Mouse (Mus musculus) limb, embryonic 14.5 days (tissue): ENCODE results near the gene Tmem39b. TPM values are rescaled to one million over a fixed set of nuclear protein-coding genes. Genes with fewer than 3 reads are reported as not detected.

Experiments
- ATAC-seq: fragments of 200-750 bp; cut with Nextera tagmentation; 2 replicates; pipeline ENCODE4 v1.8.0; 2017; ENCODE audit warnings: low read depth, moderate number of reproducible peaks, moderate TSS enrichment; ENCODE audit not compliant: low FRiP score
- DNase-seq: peaks from one replicate; pipeline ENCODE4 v3.0.0-alpha.2; 2015; ENCODE audit warnings: low spot score
- H3K27ac ChIP-seq: fragments of 300-500 bp; sonication (generic); replicated peaks from 2 replicates; pipeline ENCODE4 v1.5.1; 2014; ENCODE audit warnings: low read depth, mild to moderate bottlenecking, low read length, moderate library complexity, mixed read lengths
- H3K27me3 ChIP-seq: fragments of 300-500 bp; sonication (generic); 2 replicates; pipeline ENCODE4 v1.6.1; 2014; ENCODE audit warnings: low read length, mixed read lengths; ENCODE audit not compliant: control insufficient read depth, insufficient read depth
- H3K36me3 ChIP-seq: fragments of 300-500 bp; sonication (generic); 2 replicates; pipeline ENCODE4 v1.6.1; 2014; ENCODE audit warnings: mild to moderate bottlenecking, low read length, moderate library complexity, mixed read lengths; ENCODE audit not compliant: control insufficient read depth, insufficient read depth
- H3K4me1 ChIP-seq: fragments of 300-500 bp; sonication (generic); 2 replicates; pipeline ENCODE4 v1.6.1; 2014; ENCODE audit warnings: antibody characterized with exemption, low read length, mixed read lengths; ENCODE audit not compliant: control insufficient read depth, insufficient read depth
- H3K4me2 ChIP-seq: fragments of 300-500 bp; sonication (generic); replicated peaks from 2 replicates; pipeline ENCODE4 v1.6.1; 2014; ENCODE audit warnings: low read depth, mild to moderate bottlenecking, low read length, moderate library complexity; ENCODE audit not compliant: severe bottlenecking
- H3K4me3 ChIP-seq: fragments of 300-500 bp; sonication (generic); replicated peaks from 2 replicates; pipeline ENCODE4 v1.5.1; 2014; ENCODE audit warnings: low read length
- H3K9ac ChIP-seq: fragments of 300-500 bp; sonication (generic); 2 replicates; pipeline ENCODE4 v1.6.1; 2014; ENCODE audit warnings: mild to moderate bottlenecking, low read depth, low read length, moderate library complexity; ENCODE audit not compliant: severe bottlenecking
- H3K9me3 ChIP-seq: fragments of 300-500 bp; sonication (generic); 2 replicates; pipeline ENCODE4 v1.6.1; 2016; ENCODE audit warnings: low read length; ENCODE audit not compliant: control insufficient read depth
- POLR2A ChIP-seq: fragments of 200-500 bp; IDR thresholded peaks from 2 replicates; pipeline ENCODE4 v1.8.0; 2012; ENCODE audit warnings: inconsistent platforms, mild to moderate bottlenecking, moderate library complexity, borderline replicate concordance; ENCODE audit not compliant: insufficient read depth, insufficient read length; ENCODE audit errors: extremely low read depth
- WGBS: fragments of 180-500 bp; shearing (Covaris S2); extraction: QIAGEN DNeasy Blood & Tissue Kit; methylation state at CpG from one replicate; pipeline ENCODE4 v1.1.7; 2014; 5-methylcytosine and 5-hydroxymethylcytosine counted together
- polyA plus RNA-seq, 2 experiments: library from polyadenylated mRNA; depleted of rRNA in 1 of 2; stranded (reverse) in 1 of 2; unstranded in 1 of 2; fragments of >200 nt; fragmentation: Nextera tagmentation in 1 of 2; extraction: Ambion mirVana in 1 of 2; gene quantifications; 2 replicates each; pipeline versions ENCODE4 v1.2.1 to v1.2.3; 2012 to 2014

The Tmem39b gene
- polyA plus RNA-seq, 2 experiments, result 24.1 to 49.1 TPM

DNA sequence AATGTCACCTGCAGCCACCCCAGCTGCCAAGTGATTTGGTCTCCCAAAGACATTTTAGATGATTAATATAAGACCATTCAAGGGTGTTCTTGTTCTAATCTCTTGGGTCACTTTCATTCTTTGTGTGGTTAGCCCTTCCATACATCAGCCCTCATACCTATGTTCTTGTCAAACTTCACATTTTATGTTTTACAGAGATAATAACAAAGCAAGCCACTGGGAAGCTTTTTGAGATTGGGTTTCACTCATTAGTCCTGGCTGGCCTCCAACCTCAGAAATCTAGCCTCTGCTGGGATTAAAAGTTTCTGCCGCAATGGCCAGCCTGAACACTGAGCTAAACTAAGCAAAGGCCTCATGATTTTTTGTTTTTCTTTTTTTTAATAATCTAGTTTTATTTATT is 3.6 kb upstream of the Tmem39b start:
- peaks cover 27% of the 10 kb centered on the region for H3K36me3 ChIP-seq
- no peak overlapping the region for H3K4me2 ChIP-seq
- H3K27me3 ChIP-seq, result no peaks in the 10 kb centered on the region
- no peaks in the 10 kb centered on the region for H3K9me3 ChIP-seq
- no peak overlapping the region for H3K4me3 ChIP-seq
- TF ChIP-seq POLR2A, result no peak
- 59% methylated on average over 1 of the region's 1 CpGs for WGBS
- no peak overlapping the region for H3K9ac ChIP-seq
- no peak for ATAC-seq
- H3K4me1 ChIP-seq, result peaks cover 36% of the 10 kb centered on the region
- no peak overlapping the region for H3K27ac ChIP-seq
- DNase-seq, result peak; percentile 40

DNA sequence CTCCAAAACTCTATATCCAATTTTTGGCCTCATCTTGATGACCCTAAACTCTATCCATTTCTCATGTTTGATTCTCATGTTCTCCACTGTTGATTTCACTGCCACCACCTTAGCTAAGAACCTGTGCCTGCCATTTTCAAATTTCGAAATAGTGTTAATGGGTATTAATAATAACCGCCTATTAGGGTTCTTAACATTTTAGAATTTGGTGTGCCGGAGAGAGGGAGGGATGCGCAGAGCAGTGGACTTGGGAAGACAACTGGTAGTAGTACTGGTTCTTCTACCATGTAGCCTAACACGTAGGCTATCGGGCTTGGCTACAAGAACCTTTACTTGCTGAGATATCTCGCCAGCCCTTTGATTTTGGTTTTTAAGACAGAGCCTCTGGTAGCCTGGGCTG is 553 bp upstream of the Tmem39b start:
- ATAC-seq (no peak), DNase-seq (no peak)
- H3K4me3 ChIP-seq, result peak overlapping the region; percentile 59
- no peak for TF ChIP-seq POLR2A
- H3K27ac ChIP-seq, result peak overlapping the region; percentile 94
- H3K27me3 ChIP-seq, result no peaks in the 10 kb centered on the region
- H3K9me3 ChIP-seq, result no peaks in the 10 kb centered on the region
- peak overlapping the region; percentile 81 for H3K9ac ChIP-seq
- H3K4me1 ChIP-seq, result peaks cover 23% of the 10 kb centered on the region
- H3K36me3 ChIP-seq, result peaks cover 21% of the 10 kb centered on the region
- peak overlapping the region; percentile 71 for H3K4me2 ChIP-seq
- whole genome bisulfite sequencing, result 84% methylated on average over 7 of the region's 7 CpGs

DNA sequence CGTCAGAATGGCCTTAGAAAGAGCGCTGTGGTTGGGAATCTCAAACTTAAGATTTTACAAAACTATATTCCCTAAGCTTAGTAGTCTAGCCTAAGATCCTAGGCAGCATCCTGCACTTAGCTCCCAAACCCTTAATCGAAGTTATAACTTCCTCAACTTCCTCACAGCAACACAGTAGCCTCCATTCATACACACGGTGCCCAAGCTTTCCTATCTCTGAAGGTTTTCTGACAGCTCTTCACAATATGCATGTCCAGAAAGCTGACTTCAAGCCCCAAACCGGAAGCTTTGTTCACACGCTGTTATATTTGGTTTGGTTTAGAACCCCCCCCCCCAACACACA is 852 bp downstream of the Tmem39b start:
- Histone ChIP-seq H3K4me2 (peak overlapping the region; percentile 71), H3K4me1 (peaks cover 13% of the 10 kb centered on the region), H3K27ac (peak overlapping the region; percentile 94), H3K36me3 (peaks cover 28% of the 10 kb centered on the region), H3K4me3 (peak overlapping the region; percentile 59), H3K9ac (peak overlapping the region; percentile 81), H3K27me3 (no peaks in the 10 kb centered on the region), H3K9me3 (no peaks in the 10 kb centered on the region)
- DNase-seq (no peak), ATAC-seq (no peak)
- no peak for TF ChIP-seq POLR2A
- 27% methylated on average over 6 of the region's 6 CpGs for WGBS

DNA sequence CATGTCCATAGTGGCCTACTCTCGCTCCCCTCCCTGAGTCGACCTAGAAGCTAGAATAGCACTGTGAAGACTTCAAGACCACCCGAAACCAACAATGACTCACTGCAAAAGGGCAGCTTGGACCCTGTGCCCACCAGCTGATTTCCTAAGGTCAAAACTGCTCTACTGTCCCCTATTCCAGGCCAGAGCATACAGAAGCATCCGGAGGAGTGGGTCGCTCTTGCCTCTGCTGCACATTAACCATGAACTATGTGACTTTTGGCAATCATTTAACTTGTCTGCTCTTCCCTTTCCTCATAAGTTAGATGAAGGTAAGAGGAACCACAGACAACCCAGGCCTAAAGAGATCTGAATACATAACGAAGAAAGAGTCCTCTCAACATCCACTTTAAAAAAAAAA is 12.1 kb downstream of the Tmem39b start:
- no peak for TF ChIP-seq POLR2A
- H3K27me3 ChIP-seq, result no peaks in the 10 kb centered on the region
- WGBS, result 92% methylated on average over 6 of the region's 6 CpGs
- no peaks in the 10 kb centered on the region for H3K9me3 ChIP-seq
- no peak overlapping the region for H3K9ac ChIP-seq
- no peak overlapping the region for H3K4me3 ChIP-seq
- no peaks in the 10 kb centered on the region for H3K4me1 ChIP-seq
- peaks cover 84% of the 10 kb centered on the region for H3K36me3 ChIP-seq
- H3K27ac ChIP-seq, result no peak overlapping the region
- ATAC-seq, result no peak
- no peak overlapping the region for H3K4me2 ChIP-seq
- no peak for DNase-seq

DNA sequence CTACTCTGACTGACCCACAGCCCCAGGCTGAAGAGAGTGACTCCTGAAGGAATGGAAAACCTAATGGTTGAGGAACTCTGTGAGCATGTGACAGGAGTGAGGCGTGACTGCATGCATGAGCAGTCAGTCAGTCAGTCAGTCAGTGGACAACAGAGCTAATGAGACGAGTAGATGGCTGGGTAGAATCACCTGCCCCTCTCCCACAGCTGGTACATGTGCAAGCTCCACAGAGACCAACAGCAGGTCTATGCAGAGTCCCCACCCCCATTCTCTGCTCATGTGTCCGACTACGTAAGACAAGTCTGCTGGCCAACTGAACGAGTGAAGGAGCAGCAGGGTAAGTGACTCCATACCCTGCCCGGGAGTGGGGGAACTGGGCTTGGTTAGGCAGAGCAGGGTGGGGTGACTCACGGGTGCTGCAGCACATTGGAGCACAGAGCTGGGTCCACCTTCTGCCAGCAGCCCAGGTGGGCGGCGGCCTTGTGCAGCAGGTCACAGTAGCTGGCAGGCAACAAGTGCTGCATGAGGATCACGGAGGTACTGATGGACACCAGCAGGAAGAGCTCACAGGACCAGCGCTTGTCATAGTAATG is 12.6 kb downstream of the Tmem39b start:
- H3K27me3 ChIP-seq, result no peaks in the 10 kb centered on the region
- WGBS, result 89% methylated on average over 11 of the region's 11 CpGs
- no peak for DNase-seq
- H3K4me3 ChIP-seq, result no peak overlapping the region
- no peaks in the 10 kb centered on the region for H3K9me3 ChIP-seq
- no peak for ATAC-seq
- TF ChIP-seq POLR2A, result no peak
- no peak overlapping the region for H3K27ac ChIP-seq
- H3K36me3 ChIP-seq, result peaks cover 84% of the 10 kb centered on the region
- H3K4me1 ChIP-seq, result no peaks in the 10 kb centered on the region
- no peak overlapping the region for H3K9ac ChIP-seq
- H3K4me2 ChIP-seq, result no peak overlapping the region

DNA sequence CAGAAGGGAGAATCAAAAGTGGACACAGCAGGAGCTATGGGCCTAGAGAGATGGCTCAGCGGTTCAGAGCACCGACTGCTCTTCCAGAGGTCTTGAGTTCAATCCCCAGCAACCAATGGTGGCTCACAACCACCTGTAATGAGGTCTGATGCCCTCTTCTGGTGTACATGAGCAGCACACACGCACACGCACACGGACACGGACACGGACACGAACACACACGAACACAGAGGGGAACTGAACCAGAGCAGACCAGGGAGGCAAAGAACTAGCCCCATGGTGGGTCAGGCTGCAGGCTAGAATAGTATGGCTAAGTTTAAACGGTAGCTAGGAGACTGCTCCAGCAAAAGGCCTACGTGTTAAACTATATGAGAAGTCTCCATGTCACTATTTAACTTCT is 14.8 kb downstream of the Tmem39b start:
- no peaks in the 10 kb centered on the region for H3K9me3 ChIP-seq

More for the DNA sequence above, 14.8 kb downstream of the Tmem39b start:
- Histone ChIP-seq H3K4me2 (no peak overlapping the region), H3K4me1 (no peaks in the 10 kb centered on the region), H3K4me3 (no peak overlapping the region), H3K36me3 (peaks cover 86% of the 10 kb centered on the region), H3K27me3 (no peaks in the 10 kb centered on the region), H3K9ac (no peak overlapping the region), H3K27ac (no peak overlapping the region)
- no peak for DNase-seq
- 95% methylated on average over 11 of the region's 11 CpGs for WGBS
- TF ChIP-seq POLR2A, result no peak
- no peak for ATAC-seq
